Mouse (Mus musculus) forebrain, postnatal 0 days (tissue): ENCODE measurements at regions not wholly inside any gene's neighbourhood (a gene's known extent, or its start where the extent isn't known, plus 50 kb on each side); places are given as distances from the start of the nearest gene placed in this dataset.
"Not testable (repeated sequence)": the region's sequence is repeated elsewhere in the genome, so short reads cannot be mapped to it uniquely, and the experiment has no call there.

Experiments
- ATAC-seq: fragments of 200-750 bp; cut with Nextera tagmentation; 2 replicates; pipeline ENCODE4 v1.8.0; 2017; ENCODE audit warnings: mild to moderate bottlenecking, moderate library complexity
- DNase-seq: peaks from one replicate; pipeline ENCODE4 v3.0.0-alpha.2; 2015
- H3K27ac ChIP-seq: fragments of 300-500 bp; sonication (generic); 2 replicates; pipeline ENCODE4 v1.5.1; 2014; ENCODE audit warnings: low read depth, mild to moderate bottlenecking, antibody characterized with exemption, low read length, moderate library complexity, mixed read lengths
- H3K27me3 ChIP-seq: fragments of 300-500 bp; sonication (generic); 2 replicates; pipeline ENCODE4 v1.6.1; 2014; ENCODE audit warnings: mild to moderate bottlenecking, low read length, mixed read lengths; ENCODE audit not compliant: insufficient read depth
- H3K36me3 ChIP-seq: fragments of 300-500 bp; sonication (generic); 2 replicates; pipeline ENCODE4 v1.6.1; 2014; ENCODE audit warnings: mild to moderate bottlenecking, moderate library complexity; ENCODE audit not compliant: insufficient read depth
- H3K4me1 ChIP-seq: fragments of 300-500 bp; sonication (generic); 2 replicates; pipeline ENCODE4 v1.6.1; 2014; ENCODE audit warnings: antibody characterized with exemption; ENCODE audit not compliant: insufficient read depth
- H3K4me2 ChIP-seq: fragments of 300-500 bp; sonication (generic); 2 replicates; pipeline ENCODE4 v1.6.1; 2014; ENCODE audit warnings: low read depth, mild to moderate bottlenecking, moderate library complexity
- H3K4me3 ChIP-seq: fragments of 300-500 bp; sonication (generic); 2 replicates; pipeline ENCODE4 v1.5.1; 2014; ENCODE audit warnings: low read depth, low read length, mixed read lengths
- H3K9ac ChIP-seq: fragments of 300-500 bp; sonication (generic); 2 replicates; pipeline ENCODE4 v1.6.1; 2014; ENCODE audit warnings: mild to moderate bottlenecking
- H3K9me3 ChIP-seq: fragments of 300-500 bp; sonication (generic); 2 replicates; pipeline ENCODE4 v1.6.1; 2016; ENCODE audit warnings: low read length
- CTCF ChIP-seq: sonication (generic); IDR thresholded peaks from 2 replicates; pipeline ENCODE4 v1.5.1; 2016; ENCODE audit warnings: antibody characterized with exemption, control low read depth, low read depth
- WGBS: fragments of 180-500 bp; shearing (Covaris S2); extraction: QIAGEN DNeasy Blood & Tissue Kit; methylation state at CpG from one replicate; pipeline ENCODE4 v1.1.7; 2014; 5-methylcytosine and 5-hydroxymethylcytosine counted together

- H3K27me3 ChIP-seq, result no peaks in the 10 kb centered on the region
- WGBS, result 79% methylated on average over 7 of the region's 7 CpGs
- H3K27ac ChIP-seq, result no peak overlapping the region
- no peak for ATAC-seq
- H3K4me2 ChIP-seq, result no peak overlapping the region
- H3K9me3 ChIP-seq, result no peaks in the 10 kb centered on the region
- H3K4me1 ChIP-seq, result no peaks in the 10 kb centered on the region
- TF ChIP-seq CTCF, result no peak
- H3K4me3 ChIP-seq, result no peak overlapping the region
- H3K36me3 ChIP-seq, result no peaks in the 10 kb centered on the region
- no peak for DNase-seq
- no peak overlapping the region for H3K9ac ChIP-seq
Observed at GRCm38 (mm10) chr1:51411726-51412125, 66.5 kb downstream of the Nabp1 start.

GRCm38 (mm10) chr1:51403632-51404031 is 74.6 kb downstream of the Nabp1 start:
- ATAC-seq (no peak), DNase-seq (no peak)
- Histone ChIP-seq H3K36me3 (no peaks in the 10 kb centered on the region), H3K4me3 (no peak overlapping the region), H3K4me1 (no peaks in the 10 kb centered on the region), H3K9me3 (0 out of 2 replicates have a peak, but pooled peaks cover 3% of the 10 kb centered on the region), H3K9ac (no peak overlapping the region), H3K27me3 (no peaks in the 10 kb centered on the region), H3K4me2 (no peak overlapping the region), H3K27ac (no peak overlapping the region)
- 81% methylated on average over 3 of the region's 3 CpGs for WGBS
- TF ChIP-seq CTCF, result no peak

- H3K4me3 ChIP-seq, result no peak overlapping the region
- no peaks in the 10 kb centered on the region for H3K27me3 ChIP-seq
- ATAC-seq (no peak), DNase-seq (no peak)
- no peak overlapping the region for H3K9ac ChIP-seq
- no peaks in the 10 kb centered on the region for H3K36me3 ChIP-seq
- H3K4me2 ChIP-seq, result no peak overlapping the region
- TF ChIP-seq CTCF, result no peak
- 89% methylated on average over 5 of the region's 5 CpGs for WGBS
- H3K27ac ChIP-seq, result no peak overlapping the region
- no peaks in the 10 kb centered on the region for H3K4me1 ChIP-seq
- H3K9me3 ChIP-seq, result 0 out of 2 replicates have a peak, but pooled peaks cover 3% of the 10 kb centered on the region
Observed at GRCm38 (mm10) chr1:51402533-51402925, 75.7 kb downstream of the Nabp1 start.

GRCm38 (mm10) chr1:51401846-51402532 is 76.2 kb downstream of the Nabp1 start:
- H3K4me1 ChIP-seq, result no peaks in the 10 kb centered on the region
- H3K4me2 ChIP-seq, result no peak overlapping the region
- H3K9ac ChIP-seq, result no peak overlapping the region
- DNase-seq (no peak), ATAC-seq (no peak)
- H3K36me3 ChIP-seq, result no peaks in the 10 kb centered on the region
- no peak overlapping the region for H3K27ac ChIP-seq
- 65% methylated on average over 6 of the region's 6 CpGs for WGBS
- no peak overlapping the region for H3K4me3 ChIP-seq
- H3K27me3 ChIP-seq, result no peaks in the 10 kb centered on the region
- 0 out of 2 replicates have a peak, but pooled peaks cover 3% of the 10 kb centered on the region for H3K9me3 ChIP-seq
- TF ChIP-seq CTCF, result no peak

GRCm38 (mm10) chr1:51400541-51400940 is 77.7 kb downstream of the Nabp1 start:
- not testable (repeated sequence) for H3K9me3 ChIP-seq, H3K4me1 ChIP-seq, H3K27ac ChIP-seq, H3K4me2 ChIP-seq, H3K9ac ChIP-seq, DNase-seq, H3K27me3 ChIP-seq, H3K36me3 ChIP-seq, H3K4me3 ChIP-seq, ATAC-seq
- 35% methylated on average over 4 of the region's 4 CpGs for WGBS

GRCm38 (mm10) chr1:51386874-51387273 is 91.4 kb downstream of the Nabp1 start:
- Histone ChIP-seq H3K27me3 (no peaks in the 10 kb centered on the region), H3K4me1 (no peaks in the 10 kb centered on the region), H3K9me3 (no peaks in the 10 kb centered on the region), H3K4me2 (no peak overlapping the region), H3K9ac (no peak overlapping the region), H3K4me3 (no peak overlapping the region), H3K36me3 (no peaks in the 10 kb centered on the region), H3K27ac (no peak overlapping the region)
- TF ChIP-seq CTCF, result no peak
- DNase-seq (no peak), ATAC-seq (no peak)
- 96% methylated on average over 3 of the region's 3 CpGs for WGBS

- no peaks in the 10 kb centered on the region for H3K4me1 ChIP-seq
- ATAC-seq, result no peak
- DNase-seq, result no peak
- no peak overlapping the region for H3K9ac ChIP-seq
- no peak for TF ChIP-seq CTCF
- H3K36me3 ChIP-seq, result no peaks in the 10 kb centered on the region
- H3K27me3 ChIP-seq, result no peaks in the 10 kb centered on the region
- WGBS, result 45% methylated on average over 6 of the region's 6 CpGs
- no peak overlapping the region for H3K4me3 ChIP-seq
- H3K9me3 ChIP-seq, result no peaks in the 10 kb centered on the region
- no peak overlapping the region for H3K4me2 ChIP-seq
- H3K27ac ChIP-seq, result no peak overlapping the region
Observed at GRCm38 (mm10) chr1:51384051-51384450, 94.2 kb downstream of the Nabp1 start.

- H3K36me3 ChIP-seq, result no peaks in the 10 kb centered on the region
- DNase-seq (no peak), ATAC-seq (no peak)
- H3K9me3 ChIP-seq, result no peaks in the 10 kb centered on the region
- TF ChIP-seq CTCF, result no peak
- no peaks in the 10 kb centered on the region for H3K4me1 ChIP-seq
- no peak overlapping the region for H3K4me3 ChIP-seq
- H3K27ac ChIP-seq, result no peak overlapping the region
- 64% methylated on average over 4 of the region's 4 CpGs for WGBS
- no peak overlapping the region for H3K9ac ChIP-seq
- no peak overlapping the region for H3K4me2 ChIP-seq
- no peaks in the 10 kb centered on the region for H3K27me3 ChIP-seq
Observed at GRCm38 (mm10) chr1:51380240-51380639, 91.3 kb downstream of the Cavin2 start.
